Mouse (Mus musculus): ENCODE data around the gene Cd86.

Cd86 gene

GRCm38 (mm10) chr16:36602632-36603031 lies 63.2 kb downstream of the Cd86 start:
- in situ Hi-C loops (cut with MboI, MseI) = no loop called here

DNA sequence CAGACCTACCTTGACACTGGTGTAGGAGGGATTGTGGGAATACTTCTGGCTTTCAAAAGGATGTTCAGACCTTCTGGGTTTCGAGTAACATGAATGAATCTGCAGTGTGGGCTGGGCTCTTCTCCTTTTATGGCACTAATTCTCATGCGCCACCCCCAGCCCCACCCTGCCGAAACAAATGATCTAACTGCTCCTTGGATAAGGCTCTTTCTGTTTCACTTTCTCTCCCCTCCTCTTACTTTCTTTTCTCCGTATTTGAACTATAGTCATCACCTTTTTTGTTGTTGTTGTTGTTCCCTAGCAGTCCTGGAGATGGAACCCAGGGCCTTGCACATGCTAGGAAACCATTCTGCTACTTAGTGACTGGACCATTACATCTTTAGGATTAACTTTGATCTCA lies 67.6 kb downstream of the Cd86 start:
- in situ Hi-C loops (cut with MboI, MseI) = no loop called here

DNA sequence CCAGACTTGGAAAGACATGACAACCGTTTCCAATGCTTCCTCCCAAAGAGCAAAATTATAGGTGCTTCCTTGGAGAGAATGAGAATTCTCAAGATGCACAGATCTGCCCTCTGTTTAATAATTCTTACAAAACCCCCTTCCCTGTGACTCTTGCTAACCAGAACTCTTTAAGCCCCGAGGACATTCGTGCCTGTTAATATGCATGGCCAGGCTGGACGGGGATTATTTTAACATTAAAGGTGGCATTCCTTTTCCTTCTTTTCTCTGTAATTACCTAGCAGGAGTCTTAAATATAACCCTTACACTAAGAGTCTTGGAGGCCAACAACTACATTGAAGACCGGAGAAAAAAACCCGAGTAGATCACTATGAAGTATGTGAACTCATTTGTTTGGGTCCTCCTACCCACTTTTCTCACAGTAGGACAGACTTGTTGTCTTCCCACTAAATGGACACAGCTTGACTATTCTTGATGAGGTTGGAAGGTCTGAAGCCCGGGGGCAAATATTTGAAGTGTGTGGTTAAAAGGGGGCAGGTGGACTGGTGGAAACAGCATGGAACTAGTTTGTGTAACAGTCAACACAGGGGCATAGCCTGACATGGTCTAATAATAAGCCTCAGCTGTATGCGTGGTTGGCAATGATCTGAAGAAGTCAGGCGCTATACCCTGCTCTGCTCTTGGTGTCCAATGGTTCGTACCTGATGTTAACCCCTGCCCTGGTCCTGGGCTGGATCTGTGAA lies 69.0 kb downstream of the Cd86 start:
- in situ Hi-C loops (cut with MboI, MseI) = no loop called here

- in situ Hi-C loops (cut with MboI, MseI) = no loop called here
These were observed 76.0 kb downstream of the Cd86 start for GRCm38 (mm10) chr16:36589898-36590297.

GRCm38 (mm10) chr16:36587971-36588370 lies 77.9 kb downstream of the Cd86 start:
- in situ Hi-C loops (cut with MboI, MseI) = no loop called here

GRCm38 (mm10) chr16:36582073-36582472 lies 83.8 kb downstream of the Cd86 start:
- in situ Hi-C loops (cut with MboI, MseI) = no loop called here

GRCm38 (mm10) chr16:36571942-36572341 lies 93.9 kb downstream of the Cd86 start:
- in situ Hi-C loops (cut with MboI, MseI) = no loop called here

GRCm38 (mm10) chr16:36561386-36562338 lies 104.2 kb downstream of the Cd86 start, which contains the start of gene Casr:
Casr (minus strand) TSS chr16:36562141.
- in situ Hi-C loops (cut with MboI, MseI) = no loop called here

- in situ Hi-C loops (cut with MboI, MseI) = no loop called here
These were observed 106.3 kb downstream of the Cd86 start for GRCm38 (mm10) chr16:36559573-36559972.

GRCm38 (mm10) chr16:36555672-36556165 lies 110.2 kb downstream of the Cd86 start:
- in situ Hi-C loops (cut with MboI, MseI) = no loop called here

Data from T-helper 2 cell (primary cell).